Mouse (Mus musculus) small intestine, adult 2 months (tissue): ENCODE measurements around the gene Mre11a. TPM values are rescaled to one million over a fixed set of nuclear protein-coding genes. Genes with fewer than 3 reads are reported as not detected.
A peak's percentile ranks its signal among the peaks of the same experiment; 100 is the strongest.

Experiments used
- H3K27ac ChIP-seq: fragments of 200-500 bp; 2 replicates; pipeline ENCODE4 v1.5.1; 2012; ENCODE audit warnings: low read depth, low read length, control low read depth, inconsistent platforms; ENCODE audit not compliant: insufficient read depth
- H3K27me3 ChIP-seq: fragments of 200-500 bp; 2 replicates; pipeline ENCODE4 v1.6.1; 2012; ENCODE audit warnings: mild to moderate bottlenecking, moderate library complexity, low read length, inconsistent platforms; ENCODE audit not compliant: control insufficient read depth, insufficient read depth
- H3K36me3 ChIP-seq: fragments of 200-500 bp; 2 replicates; pipeline ENCODE4 v1.6.1; 2012; ENCODE audit warnings: mild to moderate bottlenecking, low read length, control low read depth, inconsistent platforms; ENCODE audit not compliant: control insufficient read depth, insufficient read depth
- H3K4me1 ChIP-seq: fragments of 200-500 bp; 2 replicates; pipeline ENCODE4 v1.6.1; 2012; ENCODE audit warnings: low read length, inconsistent platforms, mixed read lengths; ENCODE audit not compliant: control insufficient read depth, insufficient read depth, insufficient read length
- H3K4me3 ChIP-seq: fragments of 200-500 bp; 2 replicates; pipeline ENCODE4 v1.5.1; 2012; ENCODE audit warnings: low read depth, mild to moderate bottlenecking, control low read depth, inconsistent platforms, low read length, moderate library complexity
- CTCF ChIP-seq: fragments of 200-500 bp; IDR thresholded peaks from 2 replicates; pipeline ENCODE4 v1.5.1; 2012; ENCODE audit warnings: low read depth, mild to moderate bottlenecking, control low read depth, inconsistent platforms, low read length, moderate library complexity, mixed read lengths; ENCODE audit not compliant: insufficient replicate concordance, insufficient read length; ENCODE audit errors: extremely low read depth
- POLR2A ChIP-seq: fragments of 200-500 bp; IDR thresholded peaks from 2 replicates; pipeline ENCODE4 v1.6.1; 2012; ENCODE audit warnings: low read depth, mild to moderate bottlenecking, control low read depth, inconsistent platforms, low read length, moderate library complexity
- WGBS: fragments of 180-500 bp; shearing (Covaris S2); methylation state at CpG from one replicate; pipeline ENCODE4 v1.1.7; 2018; 5-methylcytosine and 5-hydroxymethylcytosine counted together
- polyA plus RNA-seq: library from polyadenylated mRNA; depleted of rRNA; stranded (reverse); fragments of >200 nt; gene quantifications from 2 replicates; pipeline ENCODE4 v1.2.3, GENCODE M21; 2012

The Mre11a gene
- polyA plus RNA-seq, 1 experiment = 1.3 TPM

GRCm38 (mm10) chr9:14772074-14772473 is 12.4 kb upstream of the Mre11a start:
- H3K4me3 ChIP-seq = no peak overlapping the region
- H3K27me3 ChIP-seq = no peaks in the 10 kb centered on the region
- no peaks in the 10 kb centered on the region for H3K4me1 ChIP-seq
- WGBS = 88% methylated on average over 2 of the region's 2 CpGs
- H3K27ac ChIP-seq = no peak overlapping the region
- TF ChIP-seq POLR2A (no peak), CTCF (no peak)
- no peaks in the 10 kb centered on the region for H3K36me3 ChIP-seq

- Histone ChIP-seq H3K4me3 (no peak overlapping the region), H3K36me3 (no peaks in the 10 kb centered on the region), H3K27ac (no peak overlapping the region), H3K4me1 (peaks cover 3% of the 10 kb centered on the region), H3K27me3 (no peaks in the 10 kb centered on the region)
- 38% methylated on average over 2 of the region's 2 CpGs for WGBS
- TF ChIP-seq CTCF (no peak), POLR2A (no peak)
Measured at GRCm38 (mm10) chr9:14773813-14774212, 10.6 kb upstream of the Mre11a start.

GRCm38 (mm10) chr9:14778341-14778740 is 6.1 kb upstream of the Mre11a start:
- no peak for TF ChIP-seq POLR2A
- no peak for TF ChIP-seq CTCF
- H3K36me3 ChIP-seq = peaks cover 14% of the 10 kb centered on the region
- 30% methylated on average over 13 of the region's 13 CpGs for WGBS
- no peak overlapping the region for H3K27ac ChIP-seq
- peak overlapping the region; percentile 10; the same call in 1 of the 2 replicates for H3K4me3 ChIP-seq
- peaks cover 3% of the 10 kb centered on the region for H3K4me1 ChIP-seq
- no peaks in the 10 kb centered on the region for H3K27me3 ChIP-seq

- H3K4me3 ChIP-seq = no peak overlapping the region
- TF ChIP-seq CTCF = no peak
- no peak for TF ChIP-seq POLR2A
- H3K27ac ChIP-seq = no peak overlapping the region
- WGBS = 87% methylated on average over 6 of the region's 6 CpGs
- H3K36me3 ChIP-seq = peaks cover 26% of the 10 kb centered on the region
- no peaks in the 10 kb centered on the region for H3K27me3 ChIP-seq
- no peaks in the 10 kb centered on the region for H3K4me1 ChIP-seq
Measured at GRCm38 (mm10) chr9:14787356-14787755, 2.9 kb downstream of the Mre11a start.

GRCm38 (mm10) chr9:14805714-14806113 is 21.3 kb downstream of the Mre11a start:
- H3K4me1 ChIP-seq = no peaks in the 10 kb centered on the region
- H3K4me3 ChIP-seq = no peak overlapping the region
- no peaks in the 10 kb centered on the region for H3K27me3 ChIP-seq
- WGBS = 79% methylated on average over 2 of the region's 2 CpGs
- H3K27ac ChIP-seq = no peak overlapping the region
- H3K36me3 ChIP-seq = peaks cover 40% of the 10 kb centered on the region
- TF ChIP-seq POLR2A (no peak), CTCF (no peak)

GRCm38 (mm10) chr9:14806786-14807185 is 22.3 kb downstream of the Mre11a start:
- no peak for TF ChIP-seq POLR2A
- no peak for TF ChIP-seq CTCF
- Histone ChIP-seq H3K36me3 (peaks cover 42% of the 10 kb centered on the region), H3K27me3 (no peaks in the 10 kb centered on the region), H3K27ac (no peak overlapping the region), H3K4me1 (no peaks in the 10 kb centered on the region), H3K4me3 (no peak overlapping the region)
- WGBS = 96% methylated on average over 1 of the region's 1 CpGs

GRCm38 (mm10) chr9:14810111-14810510 is 25.7 kb downstream of the Mre11a start:
- H3K36me3 ChIP-seq = peaks cover 32% of the 10 kb centered on the region
- no peak for TF ChIP-seq POLR2A
- TF ChIP-seq CTCF = no peak
- no peak overlapping the region for H3K4me3 ChIP-seq
- 95% methylated on average over 5 of the region's 5 CpGs for WGBS
- no peak overlapping the region for H3K27ac ChIP-seq
- H3K27me3 ChIP-seq = no peaks in the 10 kb centered on the region
- no peaks in the 10 kb centered on the region for H3K4me1 ChIP-seq

- peaks cover 52% of the 10 kb centered on the region for H3K36me3 ChIP-seq
- TF ChIP-seq POLR2A (no peak), CTCF (no peak)
Measured at GRCm38 (mm10) chr9:14821396-14821795, 36.9 kb downstream of the Mre11a start.

More at GRCm38 (mm10) chr9:14821396-14821795, 36.9 kb downstream of the Mre11a start:
- Histone ChIP-seq H3K4me1 (no peaks in the 10 kb centered on the region), H3K4me3 (no peak overlapping the region), H3K27me3 (no peaks in the 10 kb centered on the region), H3K27ac (no peak overlapping the region)
